In the genomic region with DNA sequence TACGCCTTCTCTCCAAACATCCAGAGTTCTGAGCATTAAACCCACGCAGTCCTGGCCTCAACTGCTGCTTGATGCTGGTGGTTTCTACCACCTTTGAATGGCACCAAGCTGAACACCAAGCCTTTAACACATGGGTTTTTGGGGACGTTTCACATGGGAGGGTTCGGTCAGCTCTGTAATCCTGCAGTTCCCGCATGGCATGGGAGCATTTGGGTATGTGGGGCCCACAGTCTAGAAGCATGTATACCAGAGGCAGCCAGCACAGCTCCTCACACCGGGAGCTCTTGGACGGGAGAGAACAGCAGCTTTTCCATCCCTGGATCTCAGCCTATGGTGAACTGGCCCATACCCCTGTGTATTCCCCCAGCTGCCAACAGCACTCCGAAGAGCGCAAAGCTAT, we compare ENCODE assay signal across 17 mouse cellular contexts.
"Had no signal": no experiment of that assay in that cellular context is flagged by ENCODE, and none has a peak within 500 bp of the region (broad histone marks: within the 10 kb centered on the region; RNA-seq: fewer than 3 reads in every experiment).

No protein-coding gene starts in this region.

- ATAC-seq: hindbrain, embryonic 16.5 days; inflammation-experienced regulatory T-cells, adult 6 months; intestine, embryonic 15.5 days; intestine, postnatal 0 days; liver, embryonic 12.5 days had no signal

- DNase-seq: gastrocnemius, adult 2 months; gastrocnemius, postnatal 10 days; gastrocnemius, postnatal 25 days; heart, adult 2 months; heart, postnatal 14 days; heart, postnatal 4 days; kidney, adult 18-20 months; kidney, adult 8-10 months; kidney, postnatal 10 days; kidney, postnatal 25 days; kidney, postnatal 4 days; left cerebral cortex, postnatal 4 days had no signal
